Mouse (Mus musculus) embryonic facial prominence, embryonic 13.5 days (tissue): ENCODE measurements around the gene Myl7. TPM values are rescaled to one million over a fixed set of nuclear protein-coding genes. Genes with fewer than 3 reads are reported as not detected.
"Not testable (repeated sequence)": the region's sequence is repeated elsewhere in the genome, so short reads cannot be mapped to it uniquely, and the experiment has no call there.

Experiments used
- ATAC-seq: fragments of 200-750 bp; cut with Nextera tagmentation; 2 replicates; pipeline ENCODE4 v1.8.0; 2017; ENCODE audit warnings: low read depth; ENCODE audit not compliant: insufficient number of reproducible peaks, insufficient read depth, low FRiP score, low TSS enrichment
- H3K27ac ChIP-seq: fragments of 300-500 bp; sonication (generic); 2 replicates; pipeline ENCODE4 v1.5.1; 2015; ENCODE audit warnings: moderate library complexity, mild to moderate bottlenecking, inconsistent platforms
- H3K27me3 ChIP-seq: fragments of 300-500 bp; sonication (generic); 2 replicates; pipeline ENCODE4 v1.6.1; 2015; ENCODE audit warnings: mild to moderate bottlenecking, inconsistent platforms
- H3K36me3 ChIP-seq: fragments of 300-500 bp; sonication (generic); 2 replicates; pipeline ENCODE4 v1.6.1; 2015; ENCODE audit warnings: mild to moderate bottlenecking, inconsistent platforms
- H3K4me1 ChIP-seq: fragments of 300-500 bp; sonication (generic); 2 replicates; pipeline ENCODE4 v1.6.1; 2015; ENCODE audit warnings: inconsistent platforms
- H3K4me2 ChIP-seq: fragments of 300-500 bp; sonication (generic); 2 replicates; pipeline ENCODE4 v1.6.1; 2015; ENCODE audit warnings: moderate library complexity, mild to moderate bottlenecking, inconsistent platforms
- H3K4me3 ChIP-seq: fragments of 300-500 bp; sonication (generic); 2 replicates; pipeline ENCODE4 v1.5.1; 2015; ENCODE audit warnings: mild to moderate bottlenecking, inconsistent platforms
- H3K9ac ChIP-seq: fragments of 300-500 bp; sonication (generic); 2 replicates; pipeline ENCODE4 v1.6.1; 2015; ENCODE audit warnings: mild to moderate bottlenecking, inconsistent platforms
- H3K9me3 ChIP-seq: fragments of 300-500 bp; sonication (generic); 2 replicates; pipeline ENCODE4 v1.6.1; 2016; ENCODE audit warnings: inconsistent platforms
- WGBS: fragments of 180-500 bp; shearing (Covaris S2); methylation state at CpG from one replicate; pipeline ENCODE4 v1.1.7; 2015; ENCODE audit warnings: mixed read lengths; 5-methylcytosine and 5-hydroxymethylcytosine counted together
- polyA plus RNA-seq: library from polyadenylated mRNA; unstranded; fragments of >200 nt; fragmentation: Nextera tagmentation; extraction: Ambion mirVana; gene quantifications from 2 replicates; pipeline ENCODE4 v1.2.1, GENCODE M21; 2015

Myl7 gene
- polyA plus RNA-seq, result 1.3 and 10.3 TPM in 2 replicates

DNA sequence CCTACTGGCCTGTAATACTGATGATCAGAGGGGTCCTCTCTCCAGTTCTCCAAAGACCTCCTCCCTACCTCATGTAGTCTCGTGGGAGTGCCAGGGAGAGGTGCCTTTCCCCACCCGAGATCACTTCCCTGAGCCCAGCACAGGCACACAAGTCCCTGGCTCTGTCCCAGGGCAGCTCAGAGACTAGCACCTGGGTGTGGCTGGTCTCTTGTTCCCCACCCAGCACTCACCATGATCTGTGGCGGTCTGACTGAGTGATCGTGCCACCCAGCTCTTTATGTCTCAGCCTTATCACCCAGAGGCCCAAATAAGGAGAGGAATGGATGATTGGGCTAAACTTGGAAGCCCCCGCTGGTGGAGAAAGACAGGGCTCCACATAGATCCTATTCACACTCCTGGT lies at the start of gene Myl7:
Gene Myl7, minus strand, starts transcription at position 252 of the 400 bp plus-strand sequence.
- no peak for ATAC-seq
- peaks cover 17% of the 10 kb centered on the region for H3K27me3 ChIP-seq
- WGBS, result 69% methylated on average over 5 of the region's 5 CpGs
- no peaks in the 10 kb centered on the region for H3K9me3 ChIP-seq
- no peak within 1 kb of the TSS for H3K27ac ChIP-seq
- H3K4me1 ChIP-seq, result peaks cover 40% of the 10 kb centered on the region
- H3K4me2 ChIP-seq, result peak within 1 kb of the TSS; percentile 28
- no peak within 1 kb of the TSS for H3K4me3 ChIP-seq
- no peak within 1 kb of the TSS for H3K9ac ChIP-seq
- no peaks in the 10 kb centered on the region for H3K36me3 ChIP-seq

DNA sequence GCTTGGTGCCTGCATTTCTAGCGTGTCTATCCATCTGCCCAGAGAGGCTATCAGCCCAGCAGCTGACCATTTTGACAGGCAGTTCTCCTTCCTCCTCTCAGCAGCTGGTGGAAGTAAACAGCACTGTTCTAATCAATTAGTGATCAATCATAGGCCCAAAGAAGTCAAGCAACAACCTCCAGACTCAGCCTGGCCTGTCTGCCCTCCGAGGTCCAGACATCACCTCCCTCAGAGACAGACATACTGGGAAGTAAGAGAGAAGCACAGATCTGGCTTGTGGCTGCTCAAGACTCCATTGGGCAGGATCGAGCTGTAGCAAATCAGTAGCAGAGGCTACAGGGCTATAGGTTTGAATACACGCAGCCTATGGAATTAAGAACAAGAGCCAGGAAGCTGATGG lies 49.2 kb upstream of the Myl7 start:
- no peak for ATAC-seq
- Histone ChIP-seq H3K4me3 (no peak overlapping the region), H3K27ac (no peak overlapping the region), H3K9ac (no peak overlapping the region), H3K36me3 (no peaks in the 10 kb centered on the region), H3K4me2 (no peak overlapping the region), H3K27me3 (no peaks in the 10 kb centered on the region), H3K4me1 (peaks cover 17% of the 10 kb centered on the region), H3K9me3 (no peaks in the 10 kb centered on the region)
- WGBS, result 45% methylated on average over 4 of the region's 4 CpGs

DNA sequence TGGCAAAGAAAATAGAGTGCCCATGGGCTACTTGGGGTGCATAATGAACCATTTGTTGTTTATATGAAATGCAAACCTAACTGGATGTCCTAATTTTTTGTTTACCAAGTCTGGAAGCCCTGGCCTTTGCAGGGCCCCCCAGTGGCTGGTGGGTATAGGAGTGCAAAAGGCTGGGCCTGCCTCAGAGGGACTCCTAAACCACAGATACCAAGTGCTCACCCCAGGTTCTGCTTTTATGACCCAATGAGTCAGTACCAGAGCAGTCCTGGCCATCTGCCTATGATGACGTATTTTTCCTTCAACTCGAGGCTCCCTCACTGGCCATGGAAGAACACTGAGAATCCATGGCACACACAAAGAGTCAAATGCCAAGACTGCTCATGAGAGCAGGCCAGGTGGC lies 46.5 kb upstream of the Myl7 start:
- H3K9me3 ChIP-seq, result no peaks in the 10 kb centered on the region
- peaks cover 17% of the 10 kb centered on the region for H3K4me1 ChIP-seq
- H3K27ac ChIP-seq, result no peak overlapping the region
- no peak overlapping the region for H3K4me3 ChIP-seq
- H3K9ac ChIP-seq, result no peak overlapping the region
- H3K36me3 ChIP-seq, result no peaks in the 10 kb centered on the region
- WGBS, result 81% methylated on average over 2 of the region's 2 CpGs
- no peaks in the 10 kb centered on the region for H3K27me3 ChIP-seq
- H3K4me2 ChIP-seq, result no peak overlapping the region
- no peak for ATAC-seq

DNA sequence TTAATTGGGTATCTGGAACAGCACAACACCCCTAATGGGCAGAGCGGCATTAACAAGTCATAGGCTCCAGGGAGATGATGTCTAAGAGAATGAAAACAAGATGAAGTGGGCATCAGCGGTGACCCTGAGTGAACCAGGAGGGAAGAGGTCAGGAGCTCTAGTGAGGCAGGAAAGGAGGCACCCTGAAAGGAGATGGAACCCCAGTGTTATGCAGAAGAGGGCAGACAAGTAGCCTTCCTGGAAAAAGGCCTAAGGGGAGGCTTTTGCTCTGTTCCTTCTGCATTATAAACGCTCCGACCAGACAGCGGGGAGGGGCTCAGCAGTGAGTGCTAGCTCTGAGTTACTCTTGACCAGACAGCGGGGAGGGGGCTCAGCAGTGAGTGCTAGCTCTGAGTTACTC lies 44.4 kb upstream of the Myl7 start:
- no peaks in the 10 kb centered on the region for H3K27me3 ChIP-seq
- no peak overlapping the region for H3K4me3 ChIP-seq
- no peak for ATAC-seq
- H3K4me1 ChIP-seq, result peaks cover 2% of the 10 kb centered on the region
- WGBS, result 59% methylated on average over 6 of the region's 6 CpGs
- H3K27ac ChIP-seq, result no peak overlapping the region
- H3K4me2 ChIP-seq, result no peak overlapping the region
- no peaks in the 10 kb centered on the region for H3K36me3 ChIP-seq
- H3K9ac ChIP-seq, result no peak overlapping the region
- no peaks in the 10 kb centered on the region for H3K9me3 ChIP-seq

DNA sequence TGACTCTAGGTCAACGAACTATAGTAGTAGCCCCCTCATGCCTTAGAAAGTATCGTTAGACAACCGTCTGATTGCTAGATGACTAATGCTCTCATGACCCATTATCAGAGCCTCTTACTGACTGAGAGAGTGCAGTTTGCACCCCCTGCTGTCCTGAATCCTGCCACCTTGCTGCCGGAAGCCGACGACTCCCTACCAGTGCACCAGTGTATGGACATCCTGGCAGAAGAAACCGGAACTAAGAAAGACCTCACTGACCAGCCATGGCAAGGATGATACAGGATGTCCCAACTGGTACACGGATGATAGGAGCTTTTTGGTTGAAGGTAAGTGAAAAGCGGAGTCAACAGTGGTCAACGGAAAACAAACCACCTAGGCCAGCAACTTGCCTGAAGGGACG lies 35.9 kb upstream of the Myl7 start:
- not testable (repeated sequence) for H3K4me3 ChIP-seq, H3K36me3 ChIP-seq, H3K4me1 ChIP-seq, H3K9me3 ChIP-seq, H3K27ac ChIP-seq, H3K27me3 ChIP-seq, H3K4me2 ChIP-seq, H3K9ac ChIP-seq, ATAC-seq
- 93% methylated on average over 11 of the region's 11 CpGs for WGBS

DNA sequence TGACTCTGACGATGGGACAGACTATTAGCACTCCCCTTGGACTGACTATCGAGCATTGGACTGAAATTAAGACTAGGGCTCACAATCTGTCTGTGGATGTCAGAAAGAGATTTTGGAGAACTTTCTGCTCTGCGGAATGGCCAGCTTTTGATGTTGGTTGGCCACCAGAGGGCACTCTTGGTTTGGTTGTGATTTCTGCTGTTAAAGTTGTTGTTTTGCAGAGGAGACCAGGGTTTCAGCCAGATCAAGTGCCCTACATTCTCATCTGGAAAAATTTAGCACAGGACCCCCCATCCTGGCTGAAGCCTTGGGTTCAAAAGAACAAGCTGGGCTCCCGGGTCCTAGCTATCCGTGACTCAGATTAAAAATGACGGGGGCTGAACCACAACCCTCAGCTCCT lies 33.4 kb upstream of the Myl7 start:
- not testable (repeated sequence) for H3K9me3 ChIP-seq, H3K4me3 ChIP-seq, H3K4me2 ChIP-seq, H3K27me3 ChIP-seq, H3K9ac ChIP-seq, H3K36me3 ChIP-seq, H3K4me1 ChIP-seq, ATAC-seq, H3K27ac ChIP-seq
- WGBS, result 80% methylated on average over 6 of the region's 6 CpGs

DNA sequence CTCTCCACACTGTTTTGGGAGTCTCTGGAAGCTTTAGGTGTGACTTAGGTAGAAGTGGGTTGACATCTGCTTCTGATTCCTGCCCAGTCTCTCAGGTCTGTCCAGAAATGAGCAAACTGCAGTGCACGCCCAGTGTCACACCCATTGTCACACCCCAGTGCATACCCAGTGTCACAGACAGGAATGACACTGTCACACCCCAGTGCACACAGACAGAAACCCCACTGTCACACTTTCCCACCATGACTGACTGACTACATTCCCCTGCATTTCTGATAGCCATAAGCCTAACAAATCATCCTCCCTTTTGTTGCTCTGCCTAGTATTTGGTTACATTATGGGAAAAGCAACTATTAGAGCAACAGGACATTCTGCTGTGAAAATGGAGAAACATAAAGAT lies 32.0 kb upstream of the Myl7 start:
- Histone ChIP-seq H3K4me3 (no peak overlapping the region), H3K9me3 (peaks cover 4% of the 10 kb centered on the region; the same call in 1 of the 2 replicates), H3K36me3 (no peaks in the 10 kb centered on the region), H3K9ac (no peak overlapping the region), H3K4me1 (no peaks in the 10 kb centered on the region), H3K27ac (no peak overlapping the region), H3K4me2 (no peak overlapping the region), H3K27me3 (no peaks in the 10 kb centered on the region)
- 48% methylated on average over 1 of the region's 1 CpGs for WGBS
- ATAC-seq, result no peak

DNA sequence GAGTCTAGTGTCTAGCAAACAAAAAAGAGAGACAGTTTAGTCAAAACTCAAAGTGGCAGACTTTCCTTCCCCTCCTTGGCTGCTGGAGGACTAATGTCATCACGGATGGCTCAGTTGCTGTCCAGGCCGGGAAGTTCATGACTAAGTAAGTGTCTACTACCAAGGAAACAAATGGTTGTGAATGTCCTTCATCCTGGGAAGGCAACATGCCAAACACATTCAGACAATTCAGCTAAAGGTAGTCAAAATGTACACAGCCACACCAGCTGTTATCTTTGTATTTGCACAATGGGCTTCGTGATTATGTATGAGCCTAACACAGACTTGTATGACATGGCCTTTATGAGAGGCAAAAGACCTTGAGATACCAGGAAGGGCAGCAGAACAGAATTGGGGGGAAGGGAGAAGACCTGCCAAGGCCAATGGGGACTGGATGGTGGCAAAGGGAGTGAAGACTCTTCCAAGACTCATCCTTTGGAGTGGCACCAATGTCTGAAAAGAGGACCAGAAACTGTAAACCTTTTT lies 28.2 kb upstream of the Myl7 start:
- Histone ChIP-seq H3K4me2 (no peak overlapping the region), H3K27ac (no peak overlapping the region), H3K4me1 (no peaks in the 10 kb centered on the region), H3K27me3 (no peaks in the 10 kb centered on the region), H3K9ac (no peak overlapping the region), H3K4me3 (no peak overlapping the region), H3K36me3 (no peaks in the 10 kb centered on the region), H3K9me3 (peaks cover 4% of the 10 kb centered on the region; the same call in 1 of the 2 replicates)
- WGBS, result 83% methylated on average over 3 of the region's 3 CpGs
- no peak for ATAC-seq

DNA sequence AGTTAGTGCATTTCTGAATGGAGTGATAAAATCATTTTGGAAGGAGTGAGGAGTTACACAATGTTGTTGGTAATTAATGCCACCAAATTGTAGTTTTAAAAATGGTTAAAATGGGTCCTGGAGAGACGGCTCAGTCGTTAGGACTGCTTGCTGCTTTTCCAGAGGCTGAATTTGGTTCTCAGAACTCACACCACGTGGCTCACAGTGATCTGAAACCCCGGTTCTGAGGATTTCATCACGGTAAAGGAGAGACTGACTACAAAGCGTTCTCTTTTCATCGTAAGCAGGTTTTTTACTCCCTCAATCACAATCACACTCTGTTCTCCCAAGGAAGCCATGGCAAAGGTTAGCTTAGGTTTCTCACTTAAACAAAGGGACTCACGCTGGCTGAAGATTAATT lies 26.1 kb upstream of the Myl7 start:
- Histone ChIP-seq H3K27ac (no peak overlapping the region), H3K4me2 (no peak overlapping the region)
- ATAC-seq, result no peak

DNA sequence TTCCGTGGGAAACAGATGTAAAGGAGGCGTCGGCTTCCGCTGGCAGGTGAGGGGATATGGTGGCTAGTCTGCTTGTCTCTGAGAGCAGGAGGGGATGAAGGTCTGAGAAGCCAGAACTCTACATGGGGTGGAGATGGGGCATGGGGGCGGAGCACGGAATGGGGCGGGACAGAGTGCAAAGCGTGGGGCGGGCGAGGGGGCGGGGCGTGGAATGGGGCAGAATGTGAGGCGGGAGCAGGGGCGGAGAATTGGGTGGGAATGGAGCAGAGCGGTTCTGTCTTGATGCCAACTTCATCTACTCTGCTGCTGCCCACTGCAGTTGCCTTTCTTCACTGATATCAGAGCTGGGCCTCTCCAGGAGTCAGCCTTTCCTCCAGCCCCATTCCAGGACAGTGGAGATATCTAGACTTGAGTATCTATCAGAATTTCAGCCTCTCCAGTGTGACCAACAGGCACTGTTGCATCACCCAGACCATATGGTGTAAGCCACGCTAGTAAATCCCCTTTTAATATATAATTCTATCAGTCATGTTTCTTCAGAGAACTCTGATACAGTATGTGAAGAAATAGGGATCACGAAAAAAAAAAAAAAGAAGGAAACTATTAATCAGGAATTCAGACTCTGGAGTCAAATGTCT lies 21.9 kb upstream of the Myl7 start:
- Histone ChIP-seq H3K27ac (no peak overlapping the region), H3K4me2 (peak overlapping the region; percentile 9; the same call in 1 of the 2 replicates), H3K9ac (no peak overlapping the region), H3K36me3 (no peaks in the 10 kb centered on the region), H3K4me1 (0 out of 2 replicates have a peak, but pooled peaks cover 3% of the 10 kb centered on the region), H3K4me3 (no peak overlapping the region), H3K27me3 (no peaks in the 10 kb centered on the region), H3K9me3 (no peaks in the 10 kb centered on the region; the same call in 1 of the 2 replicates)
- 35% methylated on average over 17 of the region's 17 CpGs for WGBS
- no peak for ATAC-seq

More for the DNA sequence above, 26.1 kb upstream of the Myl7 start:
- Histone ChIP-seq H3K27me3 (no peaks in the 10 kb centered on the region), H3K4me3 (no peak overlapping the region), H3K4me1 (no peaks in the 10 kb centered on the region), H3K9ac (no peak overlapping the region), H3K36me3 (no peaks in the 10 kb centered on the region), H3K9me3 (peaks cover 4% of the 10 kb centered on the region; the same call in 1 of the 2 replicates)
- 42% methylated on average over 8 of the region's 8 CpGs for WGBS

DNA sequence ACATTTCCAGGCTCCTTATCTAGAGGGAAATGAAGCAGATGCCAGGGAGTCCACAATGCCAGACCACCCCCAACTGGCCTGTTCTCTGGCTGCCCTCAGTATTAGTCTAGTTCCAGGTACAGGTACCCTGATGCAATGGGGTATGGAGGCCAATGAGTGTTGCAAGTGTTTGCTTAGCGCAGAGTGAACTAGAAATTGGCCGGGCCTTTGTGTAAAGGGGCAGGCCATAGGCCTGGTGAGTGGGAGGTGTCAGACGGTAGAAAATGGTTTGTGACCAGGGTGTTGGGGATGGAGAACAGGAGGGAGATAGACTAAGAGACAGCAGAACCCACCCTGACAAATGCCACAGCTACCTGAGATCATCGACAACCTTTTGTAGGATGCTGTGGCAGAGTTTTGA lies 21.0 kb upstream of the Myl7 start:
- Histone ChIP-seq H3K27ac (no peak overlapping the region), H3K27me3 (no peaks in the 10 kb centered on the region), H3K9me3 (no peaks in the 10 kb centered on the region; the same call in 1 of the 2 replicates), H3K9ac (no peak overlapping the region), H3K4me1 (0 out of 2 replicates have a peak, but pooled peaks cover 3% of the 10 kb centered on the region), H3K4me3 (no peak overlapping the region), H3K36me3 (no peaks in the 10 kb centered on the region), H3K4me2 (no peak overlapping the region)
- 90% methylated on average over 4 of the region's 4 CpGs for WGBS
- ATAC-seq, result no peak

DNA sequence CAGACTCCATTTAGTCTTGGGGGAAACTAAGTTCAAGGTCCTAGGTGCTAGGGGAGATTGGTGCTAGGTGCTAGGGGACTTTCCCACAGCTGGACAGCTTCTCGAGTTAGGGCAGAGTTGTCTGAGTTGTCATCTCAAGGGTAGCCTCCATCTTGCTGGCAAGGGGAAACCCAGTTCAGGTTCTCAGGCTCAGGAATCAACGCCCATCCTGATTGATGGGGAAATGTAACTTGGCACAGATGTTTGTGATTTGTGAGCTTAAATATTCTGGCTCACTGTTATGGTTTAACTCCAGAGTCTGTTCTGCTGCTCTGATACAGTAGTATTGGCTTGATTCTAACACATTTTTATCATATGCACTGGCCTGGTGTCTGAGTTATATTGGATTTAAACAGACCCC lies 19.5 kb upstream of the Myl7 start:
- H3K9me3 ChIP-seq, result no peaks in the 10 kb centered on the region; the same call in 1 of the 2 replicates
- 43% methylated on average over 2 of the region's 2 CpGs for WGBS
- no peak for ATAC-seq
- no peaks in the 10 kb centered on the region for H3K36me3 ChIP-seq
- no peak overlapping the region for H3K4me3 ChIP-seq
- H3K27ac ChIP-seq, result no peak overlapping the region
- peaks cover 4% of the 10 kb centered on the region; the same call in 1 of the 2 replicates for H3K27me3 ChIP-seq
- H3K4me2 ChIP-seq, result no peak overlapping the region
- no peak overlapping the region for H3K9ac ChIP-seq
- H3K4me1 ChIP-seq, result 0 out of 2 replicates have a peak, but pooled peaks cover 3% of the 10 kb centered on the region
